Mouse (Mus musculus) lung, embryonic 16.5 days (tissue): ENCODE data around the gene Prex1. TPM values are rescaled to one million over a fixed set of nuclear protein-coding genes. Genes with fewer than 3 reads are reported as not detected.

ENCODE experiments used
- ATAC-seq: fragments of 200-750 bp; cut with Nextera tagmentation; 2 replicates; pipeline ENCODE4 v1.8.0; 2017; ENCODE audit warnings: low read depth, mild to moderate bottlenecking, moderate library complexity
- H3K27ac ChIP-seq: fragments of 300-500 bp; sonication (generic); 2 replicates; pipeline ENCODE4 v1.5.1; 2014; ENCODE audit warnings: mild to moderate bottlenecking, control low read depth, low read length
- H3K27me3 ChIP-seq: fragments of 300-500 bp; sonication (generic); 2 replicates; pipeline ENCODE4 v1.6.1; 2014; ENCODE audit warnings: low read depth, low read length, mixed read lengths; ENCODE audit not compliant: control insufficient read depth, insufficient read depth
- H3K36me3 ChIP-seq: fragments of 300-500 bp; sonication (generic); 2 replicates; pipeline ENCODE4 v1.6.1; 2014; ENCODE audit warnings: low read length; ENCODE audit not compliant: control insufficient read depth, insufficient read depth
- H3K4me1 ChIP-seq: fragments of 300-500 bp; sonication (generic); replicated peaks from 2 replicates; pipeline ENCODE4 v1.6.1; 2014; ENCODE audit warnings: low read length, mixed read lengths; ENCODE audit not compliant: control insufficient read depth, insufficient read depth
- H3K4me2 ChIP-seq: fragments of 300-500 bp; sonication (generic); 2 replicates; pipeline ENCODE4 v1.6.1; 2014; ENCODE audit warnings: low read depth, low read length, control low read depth
- H3K4me3 ChIP-seq: fragments of 300-500 bp; sonication (generic); 2 replicates; pipeline ENCODE4 v1.5.1; 2014; ENCODE audit warnings: mild to moderate bottlenecking, low read length, control low read depth
- H3K9ac ChIP-seq: fragments of 300-500 bp; sonication (generic); 2 replicates; pipeline ENCODE4 v1.6.1; 2014; ENCODE audit warnings: low read length, control low read depth
- H3K9me3 ChIP-seq: fragments of 300-500 bp; sonication (generic); 2 replicates; pipeline ENCODE4 v1.6.1; 2016; ENCODE audit warnings: low read length; ENCODE audit not compliant: control insufficient read depth
- WGBS: fragments of 180-500 bp; shearing (Covaris S2); extraction: QIAGEN DNeasy Blood & Tissue Kit; methylation state at CpG from one replicate; pipeline ENCODE4 v1.1.7; 2014; 5-methylcytosine and 5-hydroxymethylcytosine counted together
- polyA plus RNA-seq: library from polyadenylated mRNA; unstranded; fragments of >200 nt; fragmentation: Nextera tagmentation; extraction: Ambion mirVana; gene quantifications from 2 replicates; pipeline ENCODE4 v1.2.1, GENCODE M21; 2015

Prex1 gene
- polyA plus RNA-seq, 1 experiment from 2014 or later = 8.9 TPM

- Histone ChIP-seq H3K36me3 (no peaks in the 10 kb centered on the region), H3K4me3 (no peak overlapping the region), H3K27me3 (no peaks in the 10 kb centered on the region), H3K4me2 (no peak overlapping the region), H3K9ac (no peak overlapping the region), H3K9me3 (no peaks in the 10 kb centered on the region), H3K27ac (no peak overlapping the region), H3K4me1 (no peaks in the 10 kb centered on the region)
- no peak for ATAC-seq
- WGBS = 53% methylated on average over 4 of the region's 4 CpGs
Measured at GRCm38 (mm10) chr2:166682866-166683265, 30.8 kb downstream of the Prex1 start.

DNA sequence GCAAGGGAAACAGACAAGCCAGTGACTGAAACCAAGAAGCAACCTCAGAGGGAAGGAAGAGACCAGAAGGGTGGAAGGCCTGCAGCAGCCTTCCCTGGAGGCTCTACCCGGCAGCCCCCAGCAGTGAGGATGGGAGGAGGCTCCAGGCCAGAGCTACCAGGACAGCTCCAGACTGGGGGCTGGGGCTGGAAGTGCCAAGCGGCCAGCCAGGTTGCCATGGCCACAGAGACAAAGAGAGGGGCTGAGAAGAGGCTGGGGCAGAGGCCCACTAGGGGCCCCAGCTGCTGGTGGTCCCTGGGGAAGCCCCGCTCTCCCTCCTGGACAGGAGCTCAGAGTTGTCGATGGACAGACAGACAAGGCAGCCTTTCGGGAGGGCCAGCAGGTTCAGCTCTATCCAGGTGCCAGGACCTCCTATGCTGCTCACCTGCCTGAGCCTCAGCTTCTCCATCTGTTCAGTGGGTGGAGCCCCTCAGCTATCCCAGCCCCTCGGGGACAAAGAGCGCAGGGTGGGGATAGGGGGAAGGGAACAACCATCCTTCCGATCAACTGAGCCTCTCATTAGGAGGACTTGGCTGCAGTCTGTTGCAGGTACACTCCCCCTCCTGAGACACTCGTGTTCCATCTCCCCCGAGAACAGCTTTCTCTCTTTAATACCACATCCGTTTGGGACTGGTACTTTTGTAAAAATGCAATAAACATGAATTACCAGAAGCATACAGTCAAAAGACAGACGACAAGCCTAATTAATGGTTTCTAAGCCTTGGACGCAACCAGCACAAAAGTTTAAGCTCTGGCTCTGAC is 34.5 kb downstream of the Prex1 start:
- Histone ChIP-seq H3K4me2 (no peak overlapping the region), H3K27me3 (no peaks in the 10 kb centered on the region), H3K9me3 (no peaks in the 10 kb centered on the region), H3K27ac (no peak overlapping the region), H3K4me3 (no peak overlapping the region), H3K36me3 (no peaks in the 10 kb centered on the region), H3K9ac (no peak overlapping the region), H3K4me1 (peaks cover 2% of the 10 kb centered on the region; the same call in 1 of the 2 replicates)
- WGBS = 41% methylated on average over 13 of the region's 13 CpGs
- ATAC-seq = no peak

DNA sequence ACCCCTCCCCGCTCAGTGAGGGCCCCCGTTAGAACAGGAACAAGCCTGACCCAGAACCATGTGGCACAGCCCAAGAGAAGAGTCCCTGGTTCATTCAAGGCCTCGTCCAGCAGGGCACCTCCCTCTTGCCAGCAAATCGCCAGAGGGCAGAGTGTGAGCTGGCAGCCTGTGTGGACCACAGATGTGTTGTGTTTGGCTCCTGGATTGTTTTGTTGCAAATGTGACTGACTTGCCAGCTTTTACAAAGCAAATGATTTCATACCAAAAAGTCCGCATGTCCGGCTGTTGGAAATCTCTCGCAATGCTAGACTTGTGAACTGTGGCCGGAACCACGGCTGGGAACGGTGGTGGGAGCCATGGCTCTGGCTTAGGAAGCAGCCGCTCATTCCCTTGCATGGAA is 36.7 kb downstream of the Prex1 start:
- no peak overlapping the region for H3K4me2 ChIP-seq
- no peak overlapping the region for H3K27ac ChIP-seq
- no peaks in the 10 kb centered on the region for H3K36me3 ChIP-seq
- peaks cover 4% of the 10 kb centered on the region; the same call in 1 of the 2 replicates for H3K4me1 ChIP-seq
- H3K9me3 ChIP-seq = no peaks in the 10 kb centered on the region
- ATAC-seq = no peak
- no peak overlapping the region for H3K9ac ChIP-seq
- WGBS = 83% methylated on average over 11 of the region's 11 CpGs
- no peaks in the 10 kb centered on the region for H3K27me3 ChIP-seq
- H3K4me3 ChIP-seq = no peak overlapping the region

- peaks cover 4% of the 10 kb centered on the region; the same call in 1 of the 2 replicates for H3K4me1 ChIP-seq
- H3K36me3 ChIP-seq = no peaks in the 10 kb centered on the region
- no peak for ATAC-seq
Measured at GRCm38 (mm10) chr2:166676498-166676897, 37.1 kb downstream of the Prex1 start.

DNA sequence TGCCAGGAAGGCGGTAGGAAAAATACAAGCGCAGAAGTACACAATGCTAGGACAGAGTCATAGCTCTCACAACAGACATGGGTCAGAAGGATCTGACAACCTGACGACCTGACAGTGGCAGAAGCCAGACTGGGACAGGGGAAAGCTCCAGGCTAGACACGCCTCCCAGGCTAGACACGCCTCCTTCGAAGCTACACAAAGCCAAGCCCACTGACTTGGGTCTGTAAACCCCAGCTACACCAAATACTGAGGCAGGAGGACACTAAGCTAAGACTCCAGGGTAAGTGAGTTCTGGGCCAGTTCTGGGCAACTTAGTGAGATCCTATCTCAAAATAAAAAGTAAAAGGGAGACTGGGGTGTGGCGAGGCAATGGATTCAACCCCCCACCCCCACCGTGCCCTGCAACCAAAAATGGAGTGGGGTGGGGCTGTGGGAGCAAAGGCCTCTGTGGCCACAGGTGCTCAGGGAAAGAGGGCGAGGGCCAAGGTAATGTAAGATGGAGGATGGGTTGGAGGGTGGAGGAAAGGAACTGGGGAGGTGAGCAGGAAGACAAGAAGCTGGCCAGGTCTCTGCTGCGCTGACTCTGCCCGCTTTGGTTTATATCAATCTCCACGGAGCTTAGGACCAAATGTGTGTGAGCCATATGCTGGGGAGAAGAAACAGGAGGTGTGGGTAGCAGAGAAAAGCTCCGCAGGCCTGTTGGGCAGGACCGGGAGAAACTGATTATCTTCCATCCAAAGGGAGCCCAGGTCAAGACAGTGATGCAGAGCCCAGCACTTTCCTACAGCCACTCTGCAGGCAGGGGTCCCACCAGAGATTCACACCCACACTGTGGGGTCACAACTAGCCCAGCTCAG is 37.8 kb downstream of the Prex1 start:
- Histone ChIP-seq H3K27me3 (no peaks in the 10 kb centered on the region), H3K4me3 (no peak overlapping the region), H3K36me3 (no peaks in the 10 kb centered on the region), H3K4me2 (no peak overlapping the region), H3K9me3 (no peaks in the 10 kb centered on the region), H3K27ac (no peak overlapping the region), H3K4me1 (peaks cover 4% of the 10 kb centered on the region; the same call in 1 of the 2 replicates), H3K9ac (0 out of 2 replicates have a peak overlapping the region, but pooled peaks have one; percentile 9)
- no peak for ATAC-seq
- 49% methylated on average over 14 of the region's 14 CpGs for WGBS

More at GRCm38 (mm10) chr2:166676498-166676897, 37.1 kb downstream of the Prex1 start:
- H3K27ac ChIP-seq = no peak overlapping the region
- no peak overlapping the region for H3K9ac ChIP-seq
- no peak overlapping the region for H3K4me3 ChIP-seq
- WGBS = 79% methylated on average over 14 of the region's 14 CpGs
- no peaks in the 10 kb centered on the region for H3K27me3 ChIP-seq
- no peak overlapping the region for H3K4me2 ChIP-seq
- H3K9me3 ChIP-seq = no peaks in the 10 kb centered on the region

GRCm38 (mm10) chr2:166674693-166675092 is 38.9 kb downstream of the Prex1 start:
- Histone ChIP-seq H3K27me3 (no peaks in the 10 kb centered on the region), H3K27ac (no peak overlapping the region), H3K36me3 (no peaks in the 10 kb centered on the region), H3K9me3 (no peaks in the 10 kb centered on the region), H3K4me3 (no peak overlapping the region), H3K9ac (no peak overlapping the region), H3K4me1 (peaks cover 4% of the 10 kb centered on the region; the same call in 1 of the 2 replicates), H3K4me2 (no peak overlapping the region)
- peak; percentile 42; the same call in 1 of the 2 replicates for ATAC-seq
- WGBS = 10% methylated on average over 11 of the region's 12 CpGs

DNA sequence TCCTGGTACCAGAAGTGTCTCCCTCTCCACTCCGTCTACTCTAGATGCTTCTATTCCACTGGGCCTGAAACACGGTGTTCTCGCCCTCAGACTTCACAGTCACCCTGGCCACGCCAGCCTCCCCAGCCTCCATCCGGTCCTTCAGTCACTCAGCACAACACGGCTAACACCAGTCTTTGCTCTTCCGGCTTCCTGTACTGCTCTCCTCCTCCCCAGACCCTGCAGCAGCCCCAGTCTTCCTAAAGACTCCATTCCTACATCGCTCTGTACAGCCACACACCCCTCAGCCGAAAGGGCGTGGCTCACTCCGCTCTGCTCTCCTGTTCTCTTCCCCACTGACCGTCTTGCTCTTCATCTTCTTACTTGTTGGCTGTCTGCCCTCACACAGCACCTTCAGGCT is 39.7 kb downstream of the Prex1 start:
- ATAC-seq = no peak; the same call in 1 of the 2 replicates
- H3K27ac ChIP-seq = no peak overlapping the region
- H3K27me3 ChIP-seq = no peaks in the 10 kb centered on the region
- WGBS = 62% methylated on average over 12 of the region's 12 CpGs
- peaks cover 4% of the 10 kb centered on the region; the same call in 1 of the 2 replicates for H3K4me1 ChIP-seq
- H3K36me3 ChIP-seq = no peaks in the 10 kb centered on the region
- no peak overlapping the region for H3K4me2 ChIP-seq
- H3K9me3 ChIP-seq = no peaks in the 10 kb centered on the region
- no peak overlapping the region for H3K9ac ChIP-seq
- H3K4me3 ChIP-seq = no peak overlapping the region

DNA sequence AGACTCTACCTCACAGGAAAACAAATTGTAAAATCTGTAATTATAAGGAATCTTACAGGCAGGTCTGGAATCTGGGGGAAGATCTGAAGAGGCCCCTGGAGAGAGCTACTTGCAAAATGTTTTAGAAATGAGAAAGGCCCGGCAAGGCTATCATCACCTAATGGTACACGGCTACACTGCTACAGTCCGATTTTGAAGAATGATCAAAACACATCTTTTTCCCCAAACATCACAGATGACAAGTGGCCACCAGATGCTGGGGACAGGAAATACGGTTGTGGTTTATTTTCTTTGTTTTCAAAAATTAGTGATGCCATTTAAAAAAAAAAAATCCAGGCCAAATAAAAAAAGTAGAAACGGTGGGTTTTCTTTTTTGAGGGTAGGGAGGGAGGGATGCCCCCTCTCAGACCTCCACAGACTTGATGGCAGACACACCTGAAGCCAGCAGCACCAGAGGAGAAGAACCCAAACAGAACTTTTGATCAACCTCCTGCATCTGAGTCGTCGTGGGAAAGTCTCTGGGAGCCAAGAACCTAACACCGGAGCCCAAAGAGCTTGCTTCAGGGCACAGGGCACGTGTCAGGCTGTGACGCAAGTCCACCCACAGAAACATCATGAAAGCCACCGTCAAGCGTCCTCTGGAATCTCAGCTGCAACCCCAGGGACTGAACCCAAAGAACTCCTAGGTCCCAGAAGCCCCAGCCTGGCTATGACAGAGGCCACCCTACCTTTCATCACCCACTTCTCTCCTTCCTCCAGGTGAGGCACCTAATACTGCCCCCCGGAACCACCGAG is 41.3 kb downstream of the Prex1 start:
- ATAC-seq = no peak
- H3K4me3 ChIP-seq = no peak overlapping the region
- no peak overlapping the region for H3K4me2 ChIP-seq
- H3K9ac ChIP-seq = no peak overlapping the region
- H3K9me3 ChIP-seq = no peaks in the 10 kb centered on the region
- H3K36me3 ChIP-seq = no peaks in the 10 kb centered on the region
- 74% methylated on average over 14 of the region's 14 CpGs for WGBS
- no peak overlapping the region for H3K27ac ChIP-seq
- H3K27me3 ChIP-seq = no peaks in the 10 kb centered on the region
- H3K4me1 ChIP-seq = peaks cover 6% of the 10 kb centered on the region; the same call in 1 of the 2 replicates
